Mouse (Mus musculus): Measurements from ENCODE around the gene Tfip11. TPM values are rescaled to one million over a fixed set of nuclear protein-coding genes. Genes with fewer than 3 reads are reported as not detected.
A peak's percentile ranks its signal among the peaks of the same experiment; 100 is the strongest.

The Tfip11 gene
- total and polyA plus RNA-seq, 3 experiments, result 34.6 to 44.7 TPM; not detected in 1

DNA sequence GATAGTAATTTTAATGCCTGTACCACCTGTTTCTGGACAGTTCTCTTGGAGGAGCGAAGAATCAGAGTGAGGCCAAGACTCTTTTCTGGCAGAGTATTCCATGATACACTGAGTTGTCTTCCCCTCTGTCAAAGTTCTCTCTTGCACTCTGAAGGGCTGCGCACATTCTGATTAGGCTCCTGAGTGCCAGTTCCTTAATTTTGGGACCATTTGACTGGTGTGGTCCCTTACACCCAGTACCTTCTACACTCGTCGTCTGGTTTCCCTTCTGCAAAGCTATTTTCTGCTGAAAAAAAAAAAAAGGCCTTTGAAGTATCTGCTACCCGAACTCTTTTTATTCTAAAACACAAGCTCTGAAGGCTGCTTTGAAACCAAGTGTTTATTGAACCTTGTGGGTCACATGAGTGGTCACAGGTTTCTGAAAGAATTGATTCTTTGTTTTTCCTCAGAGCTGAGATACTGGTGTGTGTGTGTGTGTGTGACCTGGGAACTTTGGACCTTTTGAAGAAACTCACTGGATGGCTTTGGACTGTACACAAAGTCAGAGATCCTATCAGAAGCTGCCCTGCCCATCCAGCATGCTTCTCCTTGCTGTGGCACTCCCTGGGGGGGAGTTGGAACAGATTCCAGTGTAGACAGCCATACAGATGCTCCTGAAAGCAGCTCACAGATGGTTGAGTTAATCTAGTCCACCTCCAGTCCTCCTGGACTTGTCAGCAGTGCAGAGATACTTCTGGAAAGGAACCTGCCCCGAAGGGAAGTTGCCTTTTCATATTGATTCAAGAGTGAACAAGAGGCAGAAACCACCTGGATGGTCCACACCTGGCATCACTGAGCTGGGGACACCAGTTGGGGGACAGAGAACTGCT, 18.2 kb downstream of the Tfip11 start:
- H3K4me3 ChIP-seq (ENCODE audit: control insufficient read depth in 1 of 2, insufficient read depth in 1 of 2, low read depth in 2 of 2, low read length in 2 of 2), result no peak overlapping the region
- TF ChIP-seq CHD1 (IDR thresholded peaks at IDR 0.05; ENCODE audit: low read depth, low read length) (no peak), POLR2AphosphoS2 (IDR thresholded peaks at IDR 0.05; ENCODE audit: low read length) (no peak), CTCF (IDR thresholded peaks at IDR 0.05 in 2 of 3, conservative IDR thresholded peaks at IDR 0.05 in 1 of 3; ENCODE audit: control insufficient read depth in 1 of 3, insufficient read depth in 1 of 3, low read depth in 2 of 3, low read length in 3 of 3, poor library complexity in 1 of 3, severe bottlenecking in 1 of 3) (no peak)
- H3K36me3 ChIP-seq (ENCODE audit: control insufficient read depth in 1 of 2, insufficient read depth in 2 of 2, low read length in 2 of 2), result peaks cover 0 to 10% of the 10 kb centered on the region in 2 experiments; a peak in 2 of 4 replicates
- no peak overlapping the region for H3K27ac ChIP-seq (ENCODE audit: control insufficient read depth, low read depth, low read length)
- no peak for DNase-seq (ENCODE audit: low read depth, low spot score)
- H3K9me3 ChIP-seq (replicated peaks; ENCODE audit: insufficient read depth, low read length), result no peaks in the 10 kb centered on the region
- H3K79me2 ChIP-seq (ENCODE audit: control insufficient read depth, insufficient read depth, low read length, poor library complexity), result peaks cover 20% of the 10 kb centered on the region
- 0 out of 2 replicates have a peak overlapping the region, but pooled peaks have one; percentile 0 for H3K9ac ChIP-seq (ENCODE audit: control insufficient read depth, low read depth, low read length, poor library complexity, severe bottlenecking)
- peaks cover 0 to 20% of the 10 kb centered on the region in 2 experiments; a peak in 3 of 4 replicates for H3K4me1 ChIP-seq (ENCODE audit: control insufficient read depth in 1 of 2, insufficient read depth in 2 of 2, low read length in 2 of 2)
- H3K27me3 ChIP-seq (ENCODE audit: control insufficient read depth in 1 of 2, insufficient read depth in 2 of 2, low read length in 2 of 2), result no peaks in the 10 kb centered on the region

DNA sequence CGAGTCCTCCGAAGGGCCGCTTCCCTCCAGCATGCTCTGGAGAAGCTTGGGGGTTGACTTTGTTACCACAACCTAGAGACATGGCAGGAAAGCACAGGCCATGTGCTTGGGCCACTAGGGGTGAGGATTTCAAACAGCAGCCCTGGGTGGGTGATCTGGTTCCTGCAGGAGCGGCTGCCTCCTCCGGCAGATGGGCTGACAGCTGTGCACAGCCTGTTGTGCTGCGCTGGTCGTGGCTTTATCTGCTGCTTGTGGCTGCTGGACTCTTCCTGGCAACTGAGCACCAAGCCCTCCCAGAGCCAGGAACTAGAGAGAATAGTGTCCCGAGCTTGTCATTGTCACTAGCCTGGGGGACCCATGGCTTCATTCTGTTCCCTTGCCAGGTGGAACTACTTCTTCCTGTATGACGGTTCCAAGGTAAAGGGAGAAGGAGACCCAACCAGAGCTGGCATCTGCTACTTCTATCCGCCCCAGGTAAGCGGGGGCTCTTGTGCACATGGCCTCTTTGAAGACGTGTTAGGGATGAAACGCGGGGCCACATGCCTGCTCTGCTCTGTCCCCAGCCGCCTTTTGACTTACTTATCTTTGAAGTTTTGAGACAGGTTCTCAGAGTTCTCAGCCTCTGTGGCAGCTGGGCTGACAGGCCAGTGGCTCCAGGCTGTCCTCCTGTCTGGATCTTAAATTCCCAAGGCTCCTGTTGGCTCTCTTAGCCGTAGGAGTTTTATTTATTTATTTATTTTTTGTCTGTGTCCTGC, 20.2 kb downstream of the Tfip11 start:
- H3K4me3 ChIP-seq (ENCODE audit: control insufficient read depth in 1 of 2, insufficient read depth in 1 of 2, low read depth in 2 of 2, low read length in 2 of 2), result no peak overlapping the region
- no peak overlapping the region for H3K27ac ChIP-seq (ENCODE audit: control insufficient read depth, low read depth, low read length)
- TF ChIP-seq POLR2AphosphoS2 (IDR thresholded peaks at IDR 0.05; ENCODE audit: low read length), result no peak
- no peak for TF ChIP-seq MAZ (IDR thresholded peaks at IDR 0.05; ENCODE audit: low read depth, low read length)
- TF ChIP-seq USF2 (IDR thresholded peaks at IDR 0.05; ENCODE audit: borderline replicate concordance in 1 of 2, insufficient read depth in 1 of 2, low read depth in 1 of 2, low read length in 2 of 2), result no peak
- no peak for TF ChIP-seq POLR2A (IDR thresholded peaks at IDR 0.05; ENCODE audit: control insufficient read depth in 1 of 2, insufficient read depth in 1 of 2, low read depth in 1 of 2, low read length in 2 of 2, poor library complexity in 1 of 2)
- TF ChIP-seq ETS1 (IDR thresholded peaks at IDR 0.05; ENCODE audit: low read depth, low read length), result no peak
- no peak for TF ChIP-seq E2F4 (IDR thresholded peaks at IDR 0.05; ENCODE audit: borderline replicate concordance, low read depth, low read length)
- no peak for TF ChIP-seq ZKSCAN1 (IDR thresholded peaks at IDR 0.05; ENCODE audit: low read depth, low read length)
- TF ChIP-seq ZNF384 (IDR thresholded peaks at IDR 0.05; ENCODE audit: low read depth, low read length), result no peak
- TF ChIP-seq CTCF (IDR thresholded peaks at IDR 0.05 in 2 of 3, conservative IDR thresholded peaks at IDR 0.05 in 1 of 3; ENCODE audit: control insufficient read depth in 1 of 3, insufficient read depth in 1 of 3, low read depth in 2 of 3, low read length in 3 of 3, poor library complexity in 1 of 3, severe bottlenecking in 1 of 3), result no peak
- TF ChIP-seq USF1 (IDR thresholded peaks at IDR 0.05; ENCODE audit: low read depth, low read length), result no peak
- TF ChIP-seq TBP (IDR thresholded peaks at IDR 0.05; ENCODE audit: low read depth, low read length), result no peak
- no peak for TF ChIP-seq ZMIZ1 (IDR thresholded peaks at IDR 0.05; ENCODE audit: low read depth, low read length)
- TF ChIP-seq ZC3H11A (IDR thresholded peaks at IDR 0.05; ENCODE audit: low read depth, low read length), result no peak
- no peak for TF ChIP-seq MAX (IDR thresholded peaks at IDR 0.05; ENCODE audit: low read length)
- no peaks in the 10 kb centered on the region for H3K27me3 ChIP-seq (ENCODE audit: control insufficient read depth in 1 of 2, insufficient read depth in 2 of 2, low read length in 2 of 2)
- no peak overlapping the region for H3K9ac ChIP-seq (ENCODE audit: control insufficient read depth, low read depth, low read length, poor library complexity, severe bottlenecking)
- peaks cover 0 to 20% of the 10 kb centered on the region in 2 experiments; a peak in 3 of 4 replicates for H3K4me1 ChIP-seq (ENCODE audit: control insufficient read depth in 1 of 2, insufficient read depth in 2 of 2, low read length in 2 of 2)
- peaks cover 20% of the 10 kb centered on the region for H3K79me2 ChIP-seq (ENCODE audit: control insufficient read depth, insufficient read depth, low read length, poor library complexity)
- H3K9me3 ChIP-seq (replicated peaks; ENCODE audit: insufficient read depth, low read length), result no peaks in the 10 kb centered on the region
- DNase-seq (ENCODE audit: low read depth, low spot score), result no peak
- peaks cover 0 to 10% of the 10 kb centered on the region in 2 experiments; a peak in 3 of 4 replicates for H3K36me3 ChIP-seq (ENCODE audit: control insufficient read depth in 1 of 2, insufficient read depth in 2 of 2, low read length in 2 of 2)
